In genomic region chr12:11011159-11011558, GRCm38 (mm10) we compare ENCODE assay signal across 29 mouse cellular contexts.
DNase-seq lines count a peak whose midpoint lies in the region; ATAC-seq and TF ChIP-seq lines count a peak whose summit lies in the region.
"Had no signal": no experiment of that assay in that cellular context is flagged by ENCODE, and none has a peak within 500 bp of the region (broad histone marks: within the 10 kb centered on the region; RNA-seq: fewer than 3 reads in every experiment).

No protein-coding gene starts in this region.

- peak; percentile 96 for ATAC-seq in kidney, embryonic 16.5 days (ENCODE audit: low FRiP score, low TSS enrichment)
- no peak for ATAC-seq in lung, embryonic 14.5 days (ENCODE audit: insufficient read depth)
- peak; percentile 57; the same call in 1 of the 2 replicates for ATAC-seq in limb, embryonic 14.5 days (ENCODE audit: low FRiP score, low read depth)
- peak; percentile 50; the same call in 1 of the 2 replicates for ATAC-seq in stomach, embryonic 15.5 days (ENCODE audit: insufficient read depth, low FRiP score, low read depth)
- no peak for ATAC-seq in midbrain, postnatal 0 days (ENCODE audit: low FRiP score)
- ATAC-seq: forebrain, embryonic 16.5 days; inflammation-experienced regulatory T-cells, adult 6 months; midbrain, embryonic 15.5 days had no signal

- H3K4me2 ChIP-seq in kidney, embryonic 16.5 days (replicated peaks; ENCODE audit: low read depth, low read length) = peak overlapping the region; percentile 32; the same call in 1 of the 2 replicates
- no peak overlapping the region for H3K4me2 ChIP-seq in lung, embryonic 14.5 days
- no peak overlapping the region for H3K4me2 ChIP-seq in limb, embryonic 14.5 days (replicated peaks; ENCODE audit: low read depth, low read length, severe bottlenecking)
- no peak overlapping the region for H3K4me2 ChIP-seq in stomach, embryonic 15.5 days
- H3K4me2 ChIP-seq in midbrain, postnatal 0 days (ENCODE audit: low read depth, low read length, poor library complexity, severe bottlenecking) = no peak overlapping the region
- H3K4me2 ChIP-seq: embryonic facial prominence, embryonic 13.5 days; heart, embryonic 12.5 days; hindbrain, embryonic 13.5 days; liver, embryonic 11.5 days; midbrain, embryonic 15.5 days; neural tube, embryonic 12.5 days had no signal

- H3K27me3 ChIP-seq in kidney, embryonic 16.5 days (ENCODE audit: insufficient read depth, low read length) = no peaks in the 10 kb centered on the region
- no peaks in the 10 kb centered on the region for H3K27me3 ChIP-seq in lung, embryonic 14.5 days (ENCODE audit: insufficient read depth, low read length)
- H3K27me3 ChIP-seq in limb, embryonic 14.5 days (ENCODE audit: control insufficient read depth, insufficient read depth, low read length) = no peaks in the 10 kb centered on the region
- no peaks in the 10 kb centered on the region for H3K27me3 ChIP-seq in stomach, embryonic 15.5 days (replicated peaks)
- H3K27me3 ChIP-seq in midbrain, postnatal 0 days (ENCODE audit: insufficient read depth, low read length) = no peaks in the 10 kb centered on the region
- H3K27me3 ChIP-seq: embryonic facial prominence, embryonic 13.5 days; heart, embryonic 12.5 days; hindbrain, embryonic 13.5 days; midbrain, embryonic 15.5 days; neural tube, embryonic 12.5 days had no signal

- H3K9me3 ChIP-seq in kidney, embryonic 16.5 days (ENCODE audit: low read length) = no peaks in the 10 kb centered on the region
- no peaks in the 10 kb centered on the region for H3K9me3 ChIP-seq in lung, embryonic 14.5 days (ENCODE audit: low read depth, low read length)
- H3K9me3 ChIP-seq in limb, embryonic 14.5 days (ENCODE audit: control insufficient read depth, low read length) = no peaks in the 10 kb centered on the region
- no peaks in the 10 kb centered on the region for H3K9me3 ChIP-seq in stomach, embryonic 15.5 days
- H3K9me3 ChIP-seq in midbrain, postnatal 0 days (ENCODE audit: low read length) = no peaks in the 10 kb centered on the region
- H3K9me3 ChIP-seq: embryonic facial prominence, embryonic 13.5 days; heart, embryonic 12.5 days; hindbrain, embryonic 13.5 days; midbrain, embryonic 10.5 days; midbrain, embryonic 15.5 days; neural tube, embryonic 12.5 days had no signal

- no peak for DNase-seq in kidney, adult 9 months
- DNase-seq in lung, embryonic 14.5 days = peak; percentile 11
- no peak for DNase-seq in lung, postnatal 36 days
- DNase-seq in limb, embryonic 14.5 days (ENCODE audit: low spot score) = peak; percentile 21
- DNase-seq in midbrain, postnatal 0 days (ENCODE audit: low spot score) = no peak
- DNase-seq: adrenal gland, postnatal 25 days; B cell, adult 2 months; cerebellum, adult 11-12 months; cerebellum, adult 9-11 months; gastrocnemius, adult 2 months; gastrocnemius, postnatal 36 days; heart, adult 2 months; heart, postnatal 4 days; layer of hippocampus, adult 9-11 months; lung, postnatal 10 days; right cerebral cortex, postnatal 4 days; thymus, postnatal 14 days had no signal

- WGBS in kidney, embryonic 16.5 days = 34% methylated on average over 1 of the region's 1 CpGs
- 82% methylated on average over 1 of the region's 1 CpGs for WGBS in lung, embryonic 14.5 days
- WGBS in limb, embryonic 14.5 days = 68% methylated on average over 1 of the region's 1 CpGs
- WGBS in stomach, embryonic 15.5 days = 67% methylated on average over 1 of the region's 1 CpGs
- 88% methylated on average over 1 of the region's 1 CpGs for WGBS in midbrain, postnatal 0 days

- no peaks in the 10 kb centered on the region for H3K4me1 ChIP-seq in kidney, embryonic 16.5 days (ENCODE audit: insufficient read depth, low read length)
- H3K4me1 ChIP-seq in lung, embryonic 14.5 days (ENCODE audit: insufficient read depth) = no peaks in the 10 kb centered on the region
- no peaks in the 10 kb centered on the region for H3K4me1 ChIP-seq in limb, embryonic 14.5 days (ENCODE audit: control insufficient read depth, insufficient read depth, low read length)
- H3K4me1 ChIP-seq in stomach, embryonic 15.5 days = no peaks in the 10 kb centered on the region; the same call in 1 of the 2 replicates
- H3K4me1 ChIP-seq in midbrain, postnatal 0 days (ENCODE audit: insufficient read depth, low read length) = no peaks in the 10 kb centered on the region
- H3K4me1 ChIP-seq: embryonic facial prominence, embryonic 13.5 days; heart, embryonic 12.5 days; hindbrain, embryonic 13.5 days; midbrain, embryonic 10.5 days; midbrain, embryonic 15.5 days; neural tube, embryonic 12.5 days had no signal

- H3K9ac ChIP-seq in kidney, embryonic 16.5 days (replicated peaks; ENCODE audit: low read length) = no peak overlapping the region
- no peak overlapping the region for H3K9ac ChIP-seq in lung, embryonic 14.5 days
- H3K9ac ChIP-seq in limb, embryonic 14.5 days (ENCODE audit: low read depth, low read length, severe bottlenecking) = no peak overlapping the region
- H3K9ac ChIP-seq in stomach, embryonic 15.5 days = no peak overlapping the region
- H3K9ac ChIP-seq in midbrain, postnatal 0 days (replicated peaks; ENCODE audit: low read length, poor library complexity, severe bottlenecking) = no peak overlapping the region
- H3K9ac ChIP-seq: embryonic facial prominence, embryonic 13.5 days; heart, embryonic 12.5 days; hindbrain, embryonic 13.5 days; midbrain, embryonic 15.5 days; neural tube, embryonic 12.5 days had no signal

- TF ChIP-seq POLR2A in limb, embryonic 14.5 days (IDR thresholded peaks at IDR 0.05; ENCODE audit: borderline replicate concordance, extremely low read depth, insufficient read depth, insufficient read length) = no peak

- H3K4me3 ChIP-seq in kidney, embryonic 16.5 days (ENCODE audit: low read length) = no peak overlapping the region
- H3K4me3 ChIP-seq in lung, embryonic 14.5 days (ENCODE audit: low read depth, low read length) = no peak overlapping the region
- no peak overlapping the region for H3K4me3 ChIP-seq in limb, embryonic 14.5 days (replicated peaks; ENCODE audit: low read length)
- no peak overlapping the region for H3K4me3 ChIP-seq in stomach, embryonic 15.5 days (replicated peaks)
- H3K4me3 ChIP-seq in midbrain, postnatal 0 days (ENCODE audit: low read depth, low read length) = no peak overlapping the region
- H3K4me3 ChIP-seq: embryonic facial prominence, embryonic 13.5 days; erythroblast, embryonic 14.5 days; gastrocnemius, adult 2 months; heart, adult 2 months; heart, embryonic 12.5 days; hindbrain, embryonic 13.5 days; midbrain, embryonic 10.5 days; midbrain, embryonic 15.5 days; neural tube, embryonic 12.5 days had no signal

- H3K27ac ChIP-seq in kidney, embryonic 16.5 days (ENCODE audit: low read length) = peak overlapping the region; percentile 63; the same call in 1 of the 2 replicates
- no peak overlapping the region for H3K27ac ChIP-seq in lung, embryonic 14.5 days (ENCODE audit: low read depth)
- no peak overlapping the region for H3K27ac ChIP-seq in limb, embryonic 14.5 days (replicated peaks; ENCODE audit: low read depth, low read length)
- H3K27ac ChIP-seq in stomach, embryonic 15.5 days = peak overlapping the region; percentile 16; the same call in 1 of the 2 replicates
- no peak overlapping the region for H3K27ac ChIP-seq in midbrain, postnatal 0 days (ENCODE audit: low read depth, low read length)
- H3K27ac ChIP-seq: embryonic facial prominence, embryonic 13.5 days; gastrocnemius, adult 2 months; heart, adult 2 months; hindbrain, embryonic 13.5 days; midbrain, embryonic 10.5 days; midbrain, embryonic 15.5 days; neural tube, embryonic 12.5 days had no signal

- H3K36me3 ChIP-seq in kidney, embryonic 16.5 days (ENCODE audit: insufficient read depth, low read length) = no peaks in the 10 kb centered on the region
- H3K36me3 ChIP-seq in lung, embryonic 14.5 days (ENCODE audit: insufficient read depth) = no peaks in the 10 kb centered on the region
- no peaks in the 10 kb centered on the region for H3K36me3 ChIP-seq in limb, embryonic 14.5 days (ENCODE audit: control insufficient read depth, insufficient read depth, low read length)
- H3K36me3 ChIP-seq in stomach, embryonic 15.5 days = no peaks in the 10 kb centered on the region
- no peaks in the 10 kb centered on the region for H3K36me3 ChIP-seq in midbrain, postnatal 0 days (ENCODE audit: insufficient read depth, low read length)
- H3K36me3 ChIP-seq: embryonic facial prominence, embryonic 13.5 days; heart, embryonic 12.5 days; hindbrain, embryonic 13.5 days; midbrain, embryonic 10.5 days; midbrain, embryonic 15.5 days; neural tube, embryonic 12.5 days had no signal

- no peak for TF ChIP-seq CTCF in lung, embryonic 14.5 days (IDR thresholded peaks at IDR 0.05; ENCODE audit: low read depth)
- TF ChIP-seq CTCF in midbrain, postnatal 0 days (IDR thresholded peaks at IDR 0.05) = no peak

Comparison
In these comparisons a context has a peak if more than half of its experiments do, and no peak if none do; other contexts are left out.
1. DNase-seq: peak in lung, embryonic 14.5 days (single experiment) and limb, embryonic 14.5 days (single experiment); none in kidney, adult 9 months (single experiment), lung, postnatal 36 days (single experiment) and midbrain, postnatal 0 days (single experiment).
2. ATAC-seq: peak in kidney, embryonic 16.5 days (single experiment), limb, embryonic 14.5 days (single experiment) and stomach, embryonic 15.5 days (single experiment); none in lung, embryonic 14.5 days (single experiment) and midbrain, postnatal 0 days (single experiment).
3. H3K27ac ChIP-seq: peak in kidney, embryonic 16.5 days (single experiment) and stomach, embryonic 15.5 days (single experiment); none in lung, embryonic 14.5 days (single experiment), limb, embryonic 14.5 days (single experiment) and midbrain, postnatal 0 days (single experiment).